Mouse (Mus musculus): ENCODE results near the gene Snrpf. TPM values are rescaled to one million over a fixed set of nuclear protein-coding genes. Genes with fewer than 3 reads are reported as not detected.

The Snrpf gene
- total RNA-seq (2012; rRNA removed) = 184 and 191 TPM in 2 replicates
- 186 and 207 TPM in 2 replicates for total RNA-seq (2014; rRNA removed)
- polyA plus RNA-seq (2012; ENCODE audit: insufficient read length, low read depth) = 144 and 159 TPM in 2 replicates

DNA sequence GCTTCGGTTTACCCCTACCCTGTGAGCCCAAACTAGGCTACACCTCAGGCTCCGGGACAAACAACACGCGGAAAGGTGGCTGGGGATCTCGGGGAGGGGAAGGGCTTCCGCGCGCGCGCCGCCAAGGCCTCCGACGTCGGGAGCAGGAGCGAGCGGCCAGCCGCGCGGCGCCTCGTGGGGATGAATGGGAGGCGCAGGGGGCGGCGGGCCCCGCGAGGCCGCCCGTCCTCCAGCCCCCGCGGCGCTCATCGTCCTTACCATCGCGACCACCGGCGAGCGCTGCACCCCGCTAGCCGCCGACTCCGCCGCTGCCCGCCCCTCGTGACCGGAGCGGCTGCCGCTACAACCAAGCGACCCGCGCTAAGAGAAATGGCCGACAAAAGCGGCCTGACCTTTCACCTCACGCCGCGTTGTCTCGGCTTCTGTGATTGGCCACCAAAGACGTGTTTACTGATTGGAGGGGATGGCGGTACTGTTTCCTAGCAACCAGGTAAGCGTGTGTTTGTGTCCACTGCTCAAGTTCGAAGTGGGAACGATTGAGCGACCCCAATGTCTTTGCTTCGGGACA is at the start of gene Snrpf:
TSS of gene Snrpf (minus strand) at position 426 of the 568 bp plus-strand sequence.
- Histone ChIP-seq H3K4me1 (ENCODE audit: control insufficient read depth in 1 of 2, insufficient read depth in 2 of 2) (peaks cover 5 to 30% of the 10 kb centered on the region in 2 experiments), H3K79me2 (replicated peaks; ENCODE audit: control insufficient read depth, extremely low read depth, insufficient read depth, poor library complexity, severe bottlenecking) (peaks cover 47% of the 10 kb centered on the region), H3K4me2 (ENCODE audit: insufficient read depth, low read depth, poor library complexity, severe bottlenecking) (peak within 1 kb of the TSS; percentile 99), H3K36me3 (replicated peaks in 1 of 2; ENCODE audit: control insufficient read depth in 1 of 2, insufficient read depth in 1 of 2, low read length in 1 of 2) (peaks cover 22 to 34% of the 10 kb centered on the region in 2 experiments), H3K27ac (ENCODE audit: insufficient read depth, low read depth) (no peak within 1 kb of the TSS), H3K4me3 (replicated peaks in 1 of 3; ENCODE audit: low read depth in 2 of 3, low read length in 2 of 3, poor library complexity in 1 of 3) (peak within 1 kb of the TSS; percentile 89 to 96 (median 93)), H3K9me3 (replicated peaks; ENCODE audit: low read length) (no peaks in the 10 kb centered on the region), H3K9ac (ENCODE audit: insufficient read depth, low read depth) (peak within 1 kb of the TSS; percentile 75), H3K27me3 (replicated peaks) (no peaks in the 10 kb centered on the region)
- dilution Hi-C loops (cut with MboI; ENCODE audit: extremely low pct_ligation_motif_present, extremely low pct_unique_long_range_greater_than_20kb, low sequenced_read_pairs) (no loop called here), in situ Hi-C loops (cut with MboI; ENCODE audit: low pct_ligation_motif_present, low pct_unique_long_range_greater_than_20kb, low sequenced_read_pairs) (loop anchor here (25.0 kb wide), 1 partner anchor 527 kb away; no protein-coding TSS in a partner anchor)
- TF ChIP-seq E2F4 (IDR thresholded peaks at IDR 0.05; ENCODE audit: insufficient replicate concordance, low read depth, low read length) = 0 out of 2 replicates have a peak, but pooled peaks have one; percentile 24
- TF ChIP-seq RCOR1 (conservative IDR thresholded peaks at IDR 0.05; ENCODE audit: low read depth, low read length) = 0 out of 2 replicates have a peak, but pooled peaks have one; percentile 52
- TF ChIP-seq NELFE (IDR thresholded peaks at IDR 0.05; ENCODE audit: low read depth, low read length) = peak; percentile 72
- no peak for TF ChIP-seq ZC3H11A (IDR thresholded peaks at IDR 0.05; ENCODE audit: low read depth, low read length)
- TF ChIP-seq USF1 (IDR thresholded peaks at IDR 0.05; ENCODE audit: low read depth, low read length) = peak; percentile 34
- peak; percentile 23; the same call in 1 of the 2 replicates for TF ChIP-seq BHLHE40 (IDR thresholded peaks at IDR 0.05; ENCODE audit: low read depth, low read length)
- peak; percentile 69 for TF ChIP-seq NRF1 (IDR thresholded peaks at IDR 0.05; ENCODE audit: low read depth, low read length)
- TF ChIP-seq IRF4 (IDR thresholded peaks at IDR 0.05; ENCODE audit: low read depth, low read length) = peak; percentile 11; the same call in 1 of the 2 replicates
- peak; percentile 95 for TF ChIP-seq MXI1 (IDR thresholded peaks at IDR 0.05; ENCODE audit: low read depth, low read length)
- TF ChIP-seq MAZ (IDR thresholded peaks at IDR 0.05; ENCODE audit: low read depth, low read length) = no peak
- no peak for TF ChIP-seq MAFK (IDR thresholded peaks at IDR 0.05; ENCODE audit: insufficient replicate concordance, low read length)
- TF ChIP-seq ETS1 (conservative IDR thresholded peaks at IDR 0.05; ENCODE audit: low read depth, low read length) = no peak
- TF ChIP-seq MAX (IDR thresholded peaks at IDR 0.05; ENCODE audit: low read length) = peak; percentile 70
- no peak for TF ChIP-seq USF2 (conservative IDR thresholded peaks at IDR 0.05; ENCODE audit: low read depth, low read length)
- peak; percentile 96; the same call in 1 of the 2 replicates for TF ChIP-seq KAT2A (IDR thresholded peaks at IDR 0.05; ENCODE audit: insufficient replicate concordance, low read length)
- TF ChIP-seq TCF12 (IDR thresholded peaks at IDR 0.05; ENCODE audit: low read depth, low read length) = peak; percentile 75
- no peak for TF ChIP-seq ZNF384 (IDR thresholded peaks at IDR 0.05; ENCODE audit: low read depth, low read length)
- no peak for TF ChIP-seq SMC3 (IDR thresholded peaks at IDR 0.05; ENCODE audit: low read depth, low read length)
- TF ChIP-seq GABPA (IDR thresholded peaks at IDR 0.05; ENCODE audit: insufficient replicate concordance, low read depth, low read length) = no peak
- no peak for TF ChIP-seq UBTF (IDR thresholded peaks at IDR 0.05; ENCODE audit: low read depth, low read length)
- no peak for TF ChIP-seq JUN (IDR thresholded peaks at IDR 0.05; ENCODE audit: insufficient read depth, low read depth, low read length)
- peak; percentile 82 for TF ChIP-seq POLR2A (IDR thresholded peaks at IDR 0.05; ENCODE audit: low read depth, low read length)
- TF ChIP-seq RAD21 (IDR thresholded peaks at IDR 0.05; ENCODE audit: low read depth, low read length) = no peak
- no peak for TF ChIP-seq MEF2A (IDR thresholded peaks at IDR 0.05; ENCODE audit: borderline replicate concordance, low read depth, low read length)
- no peak for TF ChIP-seq ZKSCAN1 (IDR thresholded peaks at IDR 0.05; ENCODE audit: borderline replicate concordance, low read depth, low read length)
- peak; percentile 93 for TF ChIP-seq MYC (IDR thresholded peaks at IDR 0.05; ENCODE audit: low read depth, low read length)
- TF ChIP-seq CTCF (conservative IDR thresholded peaks at IDR 0.05 in 1 of 2, IDR thresholded peaks at IDR 0.05 in 1 of 2; ENCODE audit: low read depth in 2 of 2, low read length in 2 of 2) = no peak
- TF ChIP-seq CHD1 (IDR thresholded peaks at IDR 0.05; ENCODE audit: low read depth, low read length) = no peak
- peak; percentile 98 for TF ChIP-seq CHD2 (IDR thresholded peaks at IDR 0.05; ENCODE audit: low read length)
- TF ChIP-seq SIN3A (IDR thresholded peaks at IDR 0.05; ENCODE audit: low read length) = peak; percentile 95
- peak; percentile 91 for TF ChIP-seq HCFC1 (IDR thresholded peaks at IDR 0.05; ENCODE audit: low read depth, low read length)
- TF ChIP-seq PAX5 (IDR thresholded peaks at IDR 0.05; ENCODE audit: low read length) = no peak
- TF ChIP-seq ZMIZ1 (IDR thresholded peaks at IDR 0.05; ENCODE audit: low read depth, low read length) = peak; percentile 51; the same call in 1 of the 2 replicates
- TF ChIP-seq JUND (conservative IDR thresholded peaks at IDR 0.05; ENCODE audit: low read depth, low read length) = no peak
- TF ChIP-seq TBP (conservative IDR thresholded peaks at IDR 0.05; ENCODE audit: low read depth, low read length) = no peak
- no peak for TF ChIP-seq POLR2AphosphoS2 (IDR thresholded peaks at IDR 0.05; ENCODE audit: low read depth, low read length)
- no peak for TF ChIP-seq EP300 (IDR thresholded peaks at IDR 0.05; ENCODE audit: low read length)
- no peak; the same call in 1 of the 2 replicates for TF ChIP-seq ELF1 (IDR thresholded peaks at IDR 0.05; ENCODE audit: low read depth, low read length)
- DNase-seq (ENCODE audit: extremely low read depth) = peak; percentile 96
